Mouse (Mus musculus): ENCODE data around the gene Coq8a.
A peak's percentile ranks its signal among the peaks of the same experiment; 100 is the strongest.

Gene Coq8a

GRCm38 (mm10) chr1:180198959-180199714, at the start of gene Coq8a:
Coq8a (minus strand) TSS chr1:180199602.
- no peak for DNase-seq (ENCODE audit: low spot score in 2 of 2)

GRCm38 (mm10) chr1:180248593-180249146, 49.3 kb upstream of the Coq8a start:
- no peak for DNase-seq (ENCODE audit: low spot score in 2 of 2)

DNA sequence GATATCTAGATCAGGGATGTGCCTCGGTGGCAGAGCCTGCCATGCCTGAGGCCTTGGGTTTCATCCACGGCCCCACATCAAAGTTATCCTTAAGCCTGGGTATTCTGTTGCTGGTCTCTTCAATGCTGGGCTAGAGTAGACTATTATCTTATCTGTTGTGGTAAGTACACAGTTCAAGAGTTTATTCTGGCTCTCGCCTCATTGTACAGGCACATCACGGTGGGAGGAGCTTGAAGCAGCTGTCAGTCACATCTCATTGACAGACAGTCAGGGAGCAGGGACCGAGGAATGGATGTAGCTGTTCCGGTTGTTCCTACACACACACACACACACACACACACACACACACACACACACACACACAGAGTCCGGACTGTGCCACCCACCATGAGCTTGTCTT, 48.5 kb upstream of the Coq8a start:
- no peak for DNase-seq (ENCODE audit: low spot score in 2 of 2)

- no peak for DNase-seq (ENCODE audit: low spot score in 2 of 2)
Measured at GRCm38 (mm10) chr1:180245741-180246507, 46.5 kb upstream of the Coq8a start.

GRCm38 (mm10) chr1:180231729-180232128, 32.3 kb upstream of the Coq8a start:
- DNase-seq (ENCODE audit: low spot score in 2 of 2), result no peak

DNA sequence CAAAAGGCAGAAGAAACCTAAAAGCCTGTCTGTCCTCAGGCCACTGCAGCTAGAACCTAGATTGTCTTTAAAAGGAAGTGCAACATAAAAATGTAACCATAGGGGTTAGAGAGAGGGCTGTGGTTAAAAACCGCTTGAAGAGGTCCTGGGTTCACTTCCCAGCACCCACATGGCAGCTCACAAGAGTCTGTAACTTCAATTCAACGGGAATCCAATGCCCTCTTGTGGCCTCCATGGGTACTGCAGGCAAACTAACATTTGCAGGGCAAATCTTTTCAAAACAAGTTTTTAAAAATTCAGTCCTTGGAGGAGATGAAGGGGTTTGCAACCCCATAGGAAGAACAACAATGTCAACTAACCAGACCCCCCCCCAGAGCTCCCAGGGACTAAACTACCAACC, 31.2 kb upstream of the Coq8a start:
- DNase-seq (ENCODE audit: low spot score in 2 of 2), result no peak

GRCm38 (mm10) chr1:180229906-180230305, 30.5 kb upstream of the Coq8a start:
- DNase-seq (ENCODE audit: low spot score in 2 of 2), result no peak

GRCm38 (mm10) chr1:180228854-180229253, 29.5 kb upstream of the Coq8a start:
- no peak for DNase-seq (ENCODE audit: low spot score in 2 of 2)

DNA sequence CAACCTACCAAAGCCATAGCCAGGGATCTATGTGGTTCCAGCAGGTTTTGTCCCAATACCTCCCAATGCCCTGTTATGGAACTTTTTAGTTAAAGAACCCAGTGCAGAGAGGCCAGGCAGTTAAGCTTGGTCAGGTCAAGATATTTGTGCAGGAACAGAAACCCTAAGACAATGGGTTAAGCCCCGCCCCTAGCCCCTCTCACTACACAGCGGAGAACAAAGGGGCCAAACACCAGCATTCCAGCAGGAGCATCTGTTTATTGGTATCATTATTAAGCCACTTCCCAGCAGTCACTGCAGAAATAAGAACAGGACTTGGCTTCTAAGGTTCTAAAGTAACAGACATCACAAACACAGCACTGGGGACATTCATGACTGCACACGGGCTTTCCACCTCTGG, 27.4 kb upstream of the Coq8a start:
- no peak for DNase-seq (ENCODE audit: low spot score in 2 of 2)

DNA sequence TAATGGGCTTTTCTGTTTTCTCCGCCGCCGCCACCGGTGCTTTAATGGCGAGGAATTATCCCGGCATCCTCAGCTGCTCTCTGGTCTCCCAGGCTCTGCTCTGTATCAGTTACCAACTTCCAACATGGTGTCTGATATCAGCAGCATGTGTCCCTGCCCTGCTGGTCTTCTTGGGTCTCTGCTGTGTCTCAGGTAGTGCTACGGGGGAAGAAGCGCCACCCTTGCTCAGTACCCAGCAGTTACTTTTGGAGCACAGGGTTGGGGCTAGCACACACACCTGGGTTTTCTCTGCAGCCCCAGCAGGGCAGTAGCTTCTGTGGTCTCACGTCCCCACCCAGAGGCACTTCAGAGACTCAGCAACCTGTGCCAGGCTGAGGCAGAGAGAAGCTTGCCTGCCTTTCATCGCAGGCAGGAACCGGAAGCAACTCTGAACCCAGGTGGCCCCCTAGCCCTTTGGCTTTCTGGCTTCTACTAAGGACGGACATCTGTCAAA, 26.9 kb upstream of the Coq8a start:
- DNase-seq (ENCODE audit: low spot score in 2 of 2), result no peak

DNA sequence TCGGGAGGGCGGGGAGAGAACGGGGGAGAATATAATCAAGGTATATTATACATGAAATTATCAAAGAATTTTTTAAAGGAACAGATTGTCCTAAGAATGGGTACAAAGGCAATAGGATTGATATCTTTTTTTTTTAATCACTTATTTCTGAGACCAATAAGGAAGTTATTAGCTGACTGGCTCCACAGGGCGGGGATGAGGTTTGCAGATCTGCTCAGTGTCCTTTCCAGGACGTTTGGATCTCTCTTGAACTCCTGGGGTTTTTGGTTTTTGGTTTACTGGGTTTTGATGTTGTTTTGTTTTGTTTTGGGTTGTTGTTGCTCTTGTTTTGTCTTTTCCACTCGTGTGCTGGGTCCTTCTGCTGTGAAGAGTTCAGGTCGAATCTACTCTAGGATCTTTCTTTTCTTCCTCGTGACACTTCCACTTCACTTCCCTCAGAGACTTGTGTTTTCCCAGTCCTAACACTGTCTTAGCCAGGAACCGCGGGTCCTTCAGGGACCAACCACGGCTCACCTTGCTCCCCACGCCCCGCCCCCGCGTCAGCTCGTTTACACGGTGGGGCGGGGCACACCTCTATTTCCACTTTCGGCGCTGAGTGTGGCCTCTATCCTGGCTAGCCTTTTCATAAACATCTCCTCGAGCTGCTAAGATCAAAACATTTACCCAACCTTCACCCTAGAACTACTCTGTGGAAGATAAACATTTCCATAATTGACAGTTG, 26.3 kb upstream of the Coq8a start:
- no peak for DNase-seq (ENCODE audit: low spot score in 2 of 2)

GRCm38 (mm10) chr1:180222007-180222406, 22.6 kb upstream of the Coq8a start:
- DNase-seq (ENCODE audit: low spot score in 2 of 2), result no peak

DNA sequence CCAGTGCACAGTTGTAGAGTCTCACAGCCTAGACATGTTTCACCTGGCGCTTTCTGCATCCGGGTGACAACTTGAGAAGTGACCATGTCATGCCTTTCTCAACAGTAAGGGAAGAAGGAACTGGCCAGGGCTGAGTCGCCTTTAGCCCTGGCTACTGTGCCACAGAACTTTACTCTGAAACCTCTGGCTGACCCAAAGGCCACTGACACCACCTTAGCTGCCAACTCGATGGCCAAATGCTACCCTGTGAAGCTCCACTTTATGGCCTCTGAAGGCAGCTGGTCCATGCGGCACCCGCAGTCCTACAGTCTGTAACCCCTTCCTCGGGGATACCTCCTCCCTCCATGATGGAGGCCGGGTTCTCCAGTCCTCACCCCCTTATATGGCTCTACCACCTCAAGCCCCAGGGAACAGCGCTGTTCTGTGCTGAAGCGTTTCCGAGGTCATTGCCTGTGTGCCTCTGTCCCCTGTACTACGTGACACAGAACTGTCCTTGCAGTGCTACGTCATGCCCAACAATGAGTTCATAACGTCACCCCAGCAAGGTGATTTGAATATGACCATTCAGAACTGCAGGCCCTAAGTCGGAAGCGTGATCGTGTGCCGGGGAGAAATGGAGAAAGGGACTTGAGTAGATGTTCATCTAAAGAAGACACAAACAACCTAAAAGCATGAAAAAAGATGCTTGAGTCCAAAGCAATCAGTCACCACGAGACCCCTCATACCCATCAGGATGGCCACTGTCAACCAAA, 21.6 kb upstream of the Coq8a start:
- no peak for DNase-seq (ENCODE audit: low spot score in 2 of 2)

- no peak for DNase-seq (ENCODE audit: low spot score in 2 of 2)
Measured at GRCm38 (mm10) chr1:180216541-180217276, 17.3 kb upstream of the Coq8a start.

GRCm38 (mm10) chr1:180215044-180215443, 15.6 kb upstream of the Coq8a start:
- peak in 1 of 2 experiments; percentile 48 for DNase-seq (ENCODE audit: low spot score in 2 of 2)

GRCm38 (mm10) chr1:180212911-180213310, 13.5 kb upstream of the Coq8a start:
- no peak for DNase-seq (ENCODE audit: low spot score in 2 of 2)

GRCm38 (mm10) chr1:180210781-180211271, 11.4 kb upstream of the Coq8a start:
- no peak for DNase-seq (ENCODE audit: low spot score in 2 of 2)

- DNase-seq (ENCODE audit: low spot score in 2 of 2), result no peak
Measured at GRCm38 (mm10) chr1:180210031-180210432, 10.6 kb upstream of the Coq8a start.

DNA sequence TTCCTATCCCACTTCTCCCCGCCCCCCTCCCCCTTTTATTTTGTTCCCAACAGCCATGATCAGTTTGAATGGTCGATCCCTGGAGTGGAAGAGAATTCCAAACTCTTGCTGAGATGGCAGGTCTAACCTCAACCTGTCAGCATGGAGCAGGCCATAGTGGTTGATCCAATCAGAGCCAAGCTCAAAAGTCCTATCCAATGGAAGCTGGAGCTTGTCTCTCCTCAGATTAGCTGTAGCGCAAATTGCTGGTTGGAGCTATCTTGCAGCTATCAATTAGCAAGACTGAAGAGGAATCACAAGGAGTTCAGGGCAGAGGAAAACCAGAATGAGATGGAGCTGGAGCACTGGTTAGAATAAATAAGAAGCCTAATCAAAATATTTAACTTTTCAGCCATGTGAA, 9.0 kb upstream of the Coq8a start:
- no peak for DNase-seq (ENCODE audit: low spot score in 2 of 2)

DNA sequence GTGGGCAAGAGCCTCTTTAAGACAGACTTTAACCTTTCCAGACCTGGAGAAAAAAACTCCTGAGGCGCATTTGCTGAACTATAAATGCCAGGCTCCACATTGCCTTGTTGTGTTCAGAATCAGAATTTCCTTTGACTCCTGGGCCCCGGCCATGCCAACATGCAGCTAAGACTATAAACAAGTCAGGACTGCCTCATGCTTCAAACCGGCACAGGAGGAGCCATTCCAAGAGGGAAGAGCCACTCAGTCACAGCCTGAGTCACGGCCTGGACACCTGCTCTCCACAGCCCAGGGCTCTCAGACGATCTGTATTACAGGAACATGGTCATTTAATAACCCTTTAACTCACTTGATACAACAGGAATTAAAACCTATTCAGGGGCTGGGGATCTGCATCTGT, 1.3 kb upstream of the Coq8a start:
- DNase-seq (ENCODE audit: low spot score in 2 of 2), result no peak

- DNase-seq (ENCODE audit: low spot score in 2 of 2), result no peak
Measured at GRCm38 (mm10) chr1:180199715-180200050, 281 bp upstream of the Coq8a start.

All from frontal cortex, postnatal 10 days (tissue).